In the genomic region with DNA sequence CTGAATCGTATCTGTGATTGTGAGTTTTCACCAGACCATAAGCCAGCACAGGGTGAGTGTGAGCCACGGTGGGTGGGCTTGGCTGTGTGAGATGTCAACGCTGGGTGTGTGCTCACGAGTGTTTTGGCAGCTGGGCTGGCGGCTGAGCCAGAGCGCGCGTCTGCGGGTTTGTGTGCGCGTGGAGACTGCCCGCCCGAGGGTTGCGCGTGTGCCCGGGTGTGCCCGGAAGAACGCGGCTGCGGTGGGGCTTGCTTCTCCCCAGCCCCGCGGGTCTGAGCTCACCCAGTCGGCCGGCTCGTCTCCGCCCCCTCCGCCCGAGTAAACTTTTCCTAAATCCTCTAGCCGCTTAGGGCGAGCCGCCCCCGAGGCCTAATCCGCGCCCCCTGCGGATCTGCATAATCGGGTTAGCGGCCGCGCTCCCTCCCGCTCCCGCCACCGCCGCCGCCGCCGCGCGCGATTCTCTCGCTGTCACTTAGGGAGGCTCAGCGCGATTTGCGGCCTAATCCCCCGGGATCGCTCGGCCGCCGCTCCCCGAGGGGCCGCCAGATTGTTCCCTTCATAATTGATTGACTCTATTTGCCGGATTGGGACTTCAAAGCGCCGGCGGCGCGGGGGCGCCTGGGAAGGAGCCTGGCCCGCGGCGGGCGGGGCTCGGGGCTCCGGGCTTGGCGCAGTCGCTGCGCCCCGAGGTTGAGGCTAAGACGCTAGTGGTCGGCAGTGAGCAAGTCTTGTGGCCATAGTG, we compare ENCODE assay signal across 7 mouse cellular contexts. TPM values are rescaled to one million over a fixed set of nuclear protein-coding genes. Genes with fewer than 3 reads are reported as not detected.
DNase-seq lines count a peak whose midpoint lies in the region; TF ChIP-seq lines count a peak whose summit lies in the region.

No protein-coding gene starts in this region.

- peak in 1 of 2 experiments; percentile 30; a peak in 2 of 4 replicates for TF ChIP-seq CTCF in CH12.LX (conservative IDR thresholded peaks at IDR 0.05 in 1 of 2, IDR thresholded peaks at IDR 0.05 in 1 of 2; ENCODE audit: low read depth in 2 of 2, low read length in 2 of 2)

- DNase-seq in CD4-positive helper T cell, adult 2 months (ENCODE audit: low read depth, low spot score): peak; percentile 47
- peak; percentile 16 for DNase-seq in CH12.LX (ENCODE audit: extremely low read depth)
- peak; percentile 81 for DNase-seq in embryo, embryonic 9.5 days (ENCODE audit: extremely low spot score)
- DNase-seq in heart, postnatal 4 days: peak; percentile 37
- DNase-seq in layer of hippocampus, postnatal 25 days (ENCODE audit: extremely low spot score in 1 of 2, low spot score in 1 of 2): peak; percentile 46 to 48
- peak; percentile 41 for DNase-seq in lung, postnatal 36 days
- DNase-seq in retina, embryonic 14.5 days (ENCODE audit: low spot score): peak; percentile 81

- dilution Hi-C loops in CH12.LX (cut with MboI; ENCODE audit: extremely low pct_ligation_motif_present, extremely low pct_unique_long_range_greater_than_20kb, low sequenced_read_pairs): no loop called here

- H3K4me1 ChIP-seq in CH12.LX (ENCODE audit: control insufficient read depth in 1 of 2, insufficient read depth in 2 of 2): peaks cover 6 to 18% of the 10 kb centered on the region in 2 experiments; a peak in 3 of 4 replicates

- peaks cover 86% of the 10 kb centered on the region for H3K27me3 ChIP-seq in CH12.LX (replicated peaks)

- TF ChIP-seq EP300 in CH12.LX (IDR thresholded peaks at IDR 0.05; ENCODE audit: low read length): no peak

- H3K79me2 ChIP-seq in CH12.LX (replicated peaks; ENCODE audit: control insufficient read depth, extremely low read depth, insufficient read depth, poor library complexity, severe bottlenecking): no peaks in the 10 kb centered on the region

- H3K9ac ChIP-seq in CH12.LX (ENCODE audit: insufficient read depth, low read depth): peak overlapping the region; percentile 60

- H3K9me3 ChIP-seq in CH12.LX (replicated peaks; ENCODE audit: low read length): peaks cover 7% of the 10 kb centered on the region

- H3K4me2 ChIP-seq in CH12.LX (ENCODE audit: insufficient read depth, low read depth, poor library complexity, severe bottlenecking): peak overlapping the region; percentile 48

- H3K4me3 ChIP-seq in CH12.LX (replicated peaks in 1 of 3; ENCODE audit: low read depth in 2 of 3, low read length in 2 of 3, poor library complexity in 1 of 3): peak overlapping the region; percentile 40 to 61 (median 45)

- in situ Hi-C loops in CH12.LX (cut with MboI; ENCODE audit: low pct_ligation_motif_present, low pct_unique_long_range_greater_than_20kb, low sequenced_read_pairs): no loop called here

- TF ChIP-seq POLR2A in CH12.LX (IDR thresholded peaks at IDR 0.05; ENCODE audit: low read depth, low read length): no peak; the same call in 1 of the 2 replicates

- H3K27ac ChIP-seq in CH12.LX (ENCODE audit: insufficient read depth, low read depth): no peak overlapping the region

- H3K36me3 ChIP-seq in CH12.LX (replicated peaks in 1 of 2; ENCODE audit: control insufficient read depth in 1 of 2, insufficient read depth in 1 of 2, low read length in 1 of 2): no peaks in the 10 kb centered on the region

- TF ChIP-seq RAD21 in CH12.LX (IDR thresholded peaks at IDR 0.05; ENCODE audit: low read depth, low read length): no peak

TF ChIP-seq in CH12.LX, 34 proteins besides CTCF, POLR2A, EP300 and RAD21:
- no peak for TF ChIP-seq HCFC1 (IDR thresholded peaks at IDR 0.05; ENCODE audit: low read depth, low read length)
- no peak for TF ChIP-seq MEF2A (IDR thresholded peaks at IDR 0.05; ENCODE audit: borderline replicate concordance, low read depth, low read length)
- no peak for TF ChIP-seq PAX5 (IDR thresholded peaks at IDR 0.05; ENCODE audit: low read length)
- TF ChIP-seq MAZ (IDR thresholded peaks at IDR 0.05; ENCODE audit: low read depth, low read length): 0 out of 2 replicates have a peak, but pooled peaks have one; percentile 3
- TF ChIP-seq NRF1 (IDR thresholded peaks at IDR 0.05; ENCODE audit: low read depth, low read length): peak; percentile 44; the same call in 1 of the 2 replicates
- no peak for TF ChIP-seq ETS1 (conservative IDR thresholded peaks at IDR 0.05; ENCODE audit: low read depth, low read length)
- peak; percentile 40; the same call in 1 of the 2 replicates for TF ChIP-seq BHLHE40 (IDR thresholded peaks at IDR 0.05; ENCODE audit: low read depth, low read length)
- no peak for TF ChIP-seq JUND (conservative IDR thresholded peaks at IDR 0.05; ENCODE audit: low read depth, low read length)
- TF ChIP-seq JUN (IDR thresholded peaks at IDR 0.05; ENCODE audit: insufficient read depth, low read depth, low read length): no peak
- TF ChIP-seq ELF1 (IDR thresholded peaks at IDR 0.05; ENCODE audit: low read depth, low read length): peak; percentile 57
- TF ChIP-seq SIN3A (IDR thresholded peaks at IDR 0.05; ENCODE audit: low read length): no peak
- 0 out of 2 replicates have a peak, but pooled peaks have one; percentile 7 for TF ChIP-seq IRF4 (IDR thresholded peaks at IDR 0.05; ENCODE audit: low read depth, low read length)
- no peak for TF ChIP-seq TBP (conservative IDR thresholded peaks at IDR 0.05; ENCODE audit: low read depth, low read length)
- no peak for TF ChIP-seq MAFK (IDR thresholded peaks at IDR 0.05; ENCODE audit: insufficient replicate concordance, low read length)
- no peak for TF ChIP-seq POLR2AphosphoS2 (IDR thresholded peaks at IDR 0.05; ENCODE audit: low read depth, low read length)
- TF ChIP-seq RCOR1 (conservative IDR thresholded peaks at IDR 0.05; ENCODE audit: low read depth, low read length): no peak
- no peak for TF ChIP-seq KAT2A (IDR thresholded peaks at IDR 0.05; ENCODE audit: insufficient replicate concordance, low read length)

RNA-seq across cellular contexts. Expression of a gene that starts 23.1 kb away (rescaled TPM):
- not detected in 2 replicates for total RNA-seq in CH12.LX (2012; rRNA removed)
- not detected in 2 replicates for total RNA-seq in CH12.LX (2014; rRNA removed)
- polyA plus RNA-seq in CH12.LX (2012; ENCODE audit: insufficient read length, low read depth): not detected in 2 replicates
- total RNA-seq in heart, postnatal 4 days (2021): not detected
- under 1 TPM in 1 of 2 experiments, not detected in 1; 0.07 TPM for total RNA-seq in layer of hippocampus, postnatal 25 days (2021)

RNA-seq across cellular contexts. Expression of a gene that starts 54.9 kb away (rescaled TPM):
- 9.9 and 15.1 TPM in 2 replicates for total RNA-seq in CH12.LX (2012; rRNA removed)
- total RNA-seq in CH12.LX (2014; rRNA removed): 3.4 and 3.5 TPM in 2 replicates
- polyA plus RNA-seq in CH12.LX (2012; ENCODE audit: insufficient read length, low read depth): 12.1 and 13.3 TPM in 2 replicates
- total RNA-seq in heart, postnatal 4 days (2021): 1 to 10 TPM; 1.3 to 1.6 TPM
- 100 to 1,000 TPM; 139 to 163 TPM for total RNA-seq in layer of hippocampus, postnatal 25 days (2021)

Comparison
In these comparisons a context has a peak if more than half of its experiments do, and no peak if none do; other contexts are left out.
1. DNase-seq: peak in every context shown above with its lines; median percentile 81 in embryo, embryonic 9.5 days; 81 in retina, embryonic 14.5 days; 47 in CD4-positive helper T cell, adult 2 months; 47 in layer of hippocampus, postnatal 25 days; 41 in lung, postnatal 36 days; 37 in heart, postnatal 4 days; 16 in CH12.LX.
2. RNA of a gene that starts 54.9 kb away (total RNA-seq): 139 to 163 TPM in layer of hippocampus, postnatal 25 days; 3.4 to 15.1 TPM in CH12.LX and 1.3 to 1.6 TPM in heart, postnatal 4 days; every median in the first group is over 4 times any median in the second.